Mouse (Mus musculus) G1E (cell line): ENCODE results near the gene Txnl4b. TPM values are rescaled to one million over a fixed set of nuclear protein-coding genes. Genes with fewer than 3 reads are reported as not detected.

Experiments used
- ATAC-seq: 2 replicates; pipeline ENCODE4 v1.8.0; 2016; ENCODE audit warnings: mild to moderate bottlenecking; ENCODE audit not compliant: insufficient number of reproducible peaks, poor library complexity, low FRiP score, severe bottlenecking; ENCODE audit errors: extremely low read depth
- DNase-seq: peaks from one replicate; pipeline ENCODE4 v3.0.0; 2012; ENCODE audit warnings: low spot score
- H3K27me3 ChIP-seq: 2 replicates; pipeline ENCODE4 v1.6.1; 2012; ENCODE audit warnings: mild to moderate bottlenecking, low read length, inconsistent platforms; ENCODE audit not compliant: insufficient read depth
- H3K36me3 ChIP-seq: replicated peaks from 2 replicates; pipeline ENCODE3; 2012; ENCODE audit warnings: mild to moderate bottlenecking, inconsistent platforms
- H3K4me1 ChIP-seq: 2 replicates; pipeline ENCODE4 v1.6.1; 2012; ENCODE audit warnings: low read depth, low read length, inconsistent platforms, mixed read lengths; ENCODE audit not compliant: insufficient read depth
- H3K4me3 ChIP-seq: 2 replicates; pipeline ENCODE4 v1.5.1; 2012; ENCODE audit warnings: low read depth, mild to moderate bottlenecking, inconsistent platforms, low read length, moderate library complexity, mixed read lengths
- H3K9me3 ChIP-seq: replicated peaks from 2 replicates; pipeline ENCODE4 v1.6.1; 2012; ENCODE audit warnings: inconsistent platforms
- CTCF ChIP-seq: IDR thresholded peaks from 2 replicates; pipeline ENCODE4 v1.5.1; 2012; ENCODE audit warnings: low read depth, low read length, inconsistent platforms, mixed read lengths
- GATA1 ChIP-seq: IDR thresholded peaks from 2 replicates; pipeline ENCODE4 v1.6.1; 2012; ENCODE audit warnings: borderline replicate concordance, low read length, inconsistent platforms, mixed read lengths
- GATA2 ChIP-seq: IDR thresholded peaks from 2 replicates; pipeline ENCODE4 v1.6.1; 2012; ENCODE audit warnings: low read depth, low read length, inconsistent platforms, borderline replicate concordance
- POLR2AphosphoS5 ChIP-seq: IDR thresholded peaks from 2 replicates; pipeline ENCODE4 v1.6.1; 2012; ENCODE audit warnings: low read depth, low read length, inconsistent platforms; ENCODE audit not compliant: insufficient replicate concordance
- TAL1 ChIP-seq: conservative IDR thresholded peaks from 2 replicates; pipeline ENCODE4 v1.6.1; 2012; ENCODE audit warnings: low read depth, low read length, inconsistent platforms, mixed read lengths
- polyA plus RNA-seq: library from polyadenylated mRNA; stranded (reverse); fragments of >175 nt; gene quantifications from 2 replicates; pipeline ENCODE4 v1.2.3, GENCODE M21; 2012
- total RNA-seq, 2 experiments: library from RNA; stranded (forward) in 1 of 2; stranded (reverse) in 1 of 2; fragments of 200-1000 nt in 1 of 2; fragments of >200 nt in 1 of 2; fragmentation: Nextera tagmentation in 1 of 2; gene quantifications; 2 replicates each; pipeline ENCODE4 v1.2.3; 2014 to 2017

The Txnl4b gene
- total and polyA plus RNA-seq, 3 experiments, result 6.1 to 20.3 (median 9.6) TPM

GRCm38 (mm10) chr8:109542748-109543519, 22.8 kb upstream of the Txnl4b start:
- Histone ChIP-seq H3K4me3 (no peak overlapping the region), H3K36me3 (peaks cover 18% of the 10 kb centered on the region), H3K4me1 (peaks cover 4% of the 10 kb centered on the region), H3K9me3 (no peaks in the 10 kb centered on the region), H3K27me3 (no peaks in the 10 kb centered on the region)
- DNase-seq (no peak), ATAC-seq (no peak)
- TF ChIP-seq GATA2 (no peak), GATA1 (no peak), POLR2AphosphoS5 (no peak), CTCF (no peak), TAL1 (no peak)

- Histone ChIP-seq H3K9me3 (no peaks in the 10 kb centered on the region), H3K27me3 (no peaks in the 10 kb centered on the region), H3K4me1 (peaks cover 4% of the 10 kb centered on the region), H3K36me3 (peaks cover 29% of the 10 kb centered on the region), H3K4me3 (no peak overlapping the region)
- TF ChIP-seq TAL1 (no peak), GATA1 (no peak), POLR2AphosphoS5 (no peak), CTCF (no peak), GATA2 (no peak)
- ATAC-seq (no peak), DNase-seq (no peak)
Observed at GRCm38 (mm10) chr8:109544049-109544448, 21.6 kb upstream of the Txnl4b start.

GRCm38 (mm10) chr8:109551663-109552062, 14.0 kb upstream of the Txnl4b start:
- H3K4me3 ChIP-seq, result no peak overlapping the region
- no peak for TF ChIP-seq GATA1
- 0 out of 2 replicates have a peak, but pooled peaks have one; percentile 48 for TF ChIP-seq CTCF
- H3K9me3 ChIP-seq, result no peaks in the 10 kb centered on the region
- no peak for DNase-seq
- H3K27me3 ChIP-seq, result no peaks in the 10 kb centered on the region
- H3K4me1 ChIP-seq, result no peaks in the 10 kb centered on the region
- 0 out of 2 replicates have a peak, but pooled peaks have one; percentile 37 for ATAC-seq
- H3K36me3 ChIP-seq, result peaks cover 99% of the 10 kb centered on the region

GRCm38 (mm10) chr8:109563881-109564280, 1.8 kb upstream of the Txnl4b start:
- DNase-seq, result no peak
- ATAC-seq, result no peak
- Histone ChIP-seq H3K4me3 (peak overlapping the region; percentile 86; the same call in 1 of the 2 replicates), H3K4me1 (peaks cover 22% of the 10 kb centered on the region), H3K36me3 (peaks cover 52% of the 10 kb centered on the region), H3K27me3 (no peaks in the 10 kb centered on the region), H3K9me3 (no peaks in the 10 kb centered on the region)
- TF ChIP-seq TAL1 (no peak), POLR2AphosphoS5 (no peak), CTCF (no peak), GATA1 (no peak), GATA2 (no peak)

GRCm38 (mm10) chr8:109564766-109565165, 926 bp upstream of the Txnl4b start:
- no peaks in the 10 kb centered on the region for H3K9me3 ChIP-seq
- ATAC-seq (no peak), DNase-seq (no peak)
- H3K36me3 ChIP-seq, result peaks cover 52% of the 10 kb centered on the region
- H3K27me3 ChIP-seq, result no peaks in the 10 kb centered on the region
- peaks cover 22% of the 10 kb centered on the region for H3K4me1 ChIP-seq
- TF ChIP-seq POLR2AphosphoS5 (no peak), TAL1 (no peak), GATA2 (no peak), GATA1 (no peak), CTCF (no peak)
- peak overlapping the region; percentile 86 for H3K4me3 ChIP-seq

- H3K4me3 ChIP-seq, result no peak overlapping the region
- TF ChIP-seq CTCF, result no peak
- TF ChIP-seq TAL1, result no peak
- peaks cover 70% of the 10 kb centered on the region for H3K36me3 ChIP-seq
- DNase-seq, result no peak
- H3K27me3 ChIP-seq, result no peaks in the 10 kb centered on the region; the same call in 1 of the 2 replicates
- H3K9me3 ChIP-seq, result no peaks in the 10 kb centered on the region
- peaks cover 17% of the 10 kb centered on the region for H3K4me1 ChIP-seq
- no peak for ATAC-seq
Observed at GRCm38 (mm10) chr8:109571139-109571538, 5.4 kb downstream of the Txnl4b start.
